Mouse (Mus musculus): Measurements from ENCODE around the gene Kat14.

Gene Kat14

GRCm38 (mm10) chr2:144452364-144453008 lies 83.7 kb downstream of the Kat14 start:
- peak; percentile 73 to 80 for DNase-seq (ENCODE audit: low spot score in 2 of 2)

Data from urinary bladder, postnatal 36 days (tissue).